Mouse (Mus musculus) kidney, postnatal 10 days (tissue): ENCODE measurements around the gene Mpv17.

Experiments used
- DNase-seq: peaks from one replicate; pipeline ENCODE4 v3.0.0; 2021; ENCODE audit warnings: mixed read lengths

The Mpv17 gene

DNA sequence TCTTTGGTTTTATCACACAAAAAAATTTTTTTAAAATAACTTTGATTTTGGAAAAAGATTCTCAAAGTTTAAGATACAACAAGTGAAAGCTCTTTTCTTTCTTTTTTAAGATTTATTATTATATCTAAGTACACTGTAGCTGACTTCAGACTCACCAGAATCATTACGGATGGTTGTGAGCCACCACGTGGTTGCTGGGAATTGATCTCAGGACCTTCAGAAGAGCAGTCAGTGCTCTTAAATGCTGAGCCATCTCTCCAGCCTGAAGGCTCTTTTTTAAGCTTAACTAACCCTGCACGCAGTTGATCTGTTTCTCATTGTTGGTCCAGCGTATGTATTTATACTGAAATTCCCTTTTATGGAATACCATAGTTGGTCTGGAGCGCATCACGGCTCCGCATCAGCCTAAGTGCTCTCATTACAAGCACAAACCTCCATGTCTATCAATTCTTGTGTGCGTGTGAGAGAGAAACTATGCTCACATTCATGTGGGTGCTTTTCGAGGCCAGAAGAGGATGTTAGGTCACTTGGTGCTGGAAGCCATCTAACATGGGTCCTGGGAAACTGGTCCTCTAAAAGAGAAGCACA is 27.2 kb upstream of the Mpv17 start:
- DNase-seq, result no peak

DNA sequence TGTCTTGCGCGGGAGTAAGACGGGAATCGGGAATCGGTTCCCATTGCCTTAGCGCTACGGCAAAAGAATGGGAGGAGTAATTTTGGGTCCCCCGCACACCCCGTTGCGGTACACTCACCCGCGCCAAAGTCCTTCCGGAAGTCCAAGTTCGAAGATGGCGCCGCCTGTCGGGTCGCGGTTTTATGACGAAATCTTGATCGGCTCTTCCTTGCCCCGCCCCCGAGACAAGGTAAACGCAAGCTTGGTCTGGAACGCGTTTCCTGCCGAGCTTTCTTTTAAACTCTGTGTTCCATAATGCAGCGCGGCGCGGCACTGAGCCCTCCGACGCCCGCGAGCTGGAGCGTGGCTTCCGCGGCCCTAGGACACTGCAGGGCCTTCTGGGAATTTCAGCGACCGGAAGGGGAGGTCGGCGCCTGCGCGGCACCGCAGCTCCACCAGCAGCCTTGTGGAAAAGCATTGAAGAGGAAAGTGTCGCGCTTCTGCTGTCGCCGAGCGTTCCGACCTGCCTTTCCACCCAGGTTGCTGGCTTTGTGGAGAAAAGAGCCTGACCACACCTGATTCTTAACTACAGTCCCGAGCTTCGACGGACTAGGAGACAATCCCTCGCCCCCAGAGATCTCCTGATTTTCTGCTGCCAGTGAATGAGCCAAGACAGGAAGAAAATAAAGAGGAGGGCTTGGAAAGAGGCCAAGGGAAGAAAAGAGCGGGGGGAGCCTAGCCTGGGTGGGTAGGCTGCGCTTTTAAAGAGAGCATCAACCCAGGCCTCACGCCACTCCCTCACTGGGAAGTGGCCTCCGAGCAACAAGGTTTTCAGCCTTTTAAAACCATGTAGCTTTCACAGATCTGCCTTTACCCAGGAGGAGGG is 25.9 kb upstream of the Mpv17 start, which contains the start of the genes Gm29609 and Gtf3c2:
Gene Gm29609, minus strand, starts transcription at position 146 of the 865 bp plus-strand sequence.
Gene Gtf3c2, minus strand, starts transcription at position 379 of the 865 bp plus-strand sequence.
- peak; percentile 96 for DNase-seq

DNA sequence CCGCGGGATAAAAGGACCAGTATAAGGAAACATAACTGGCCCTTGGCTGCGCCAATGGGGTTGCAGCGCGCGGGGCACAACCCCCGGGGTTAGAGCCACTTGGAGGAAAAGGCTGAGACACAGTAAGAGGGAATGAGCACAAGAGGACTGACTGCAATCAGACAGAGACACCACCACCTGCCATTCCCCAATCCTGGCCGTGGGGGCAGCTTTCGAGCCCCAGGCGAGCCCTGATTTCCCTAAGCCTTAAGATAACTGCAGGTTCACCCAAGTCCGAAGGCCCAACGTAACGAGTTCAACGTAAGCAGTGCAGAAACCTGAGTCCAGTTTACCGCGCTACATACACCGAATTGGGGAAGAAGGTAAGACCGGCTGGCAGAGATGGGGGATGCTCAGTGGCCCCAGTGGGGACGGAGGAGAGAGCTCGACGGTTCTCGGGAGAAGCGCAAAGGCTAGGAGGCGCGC is 25.3 kb upstream of the Mpv17 start:
- DNase-seq, result peak; percentile 35

DNA sequence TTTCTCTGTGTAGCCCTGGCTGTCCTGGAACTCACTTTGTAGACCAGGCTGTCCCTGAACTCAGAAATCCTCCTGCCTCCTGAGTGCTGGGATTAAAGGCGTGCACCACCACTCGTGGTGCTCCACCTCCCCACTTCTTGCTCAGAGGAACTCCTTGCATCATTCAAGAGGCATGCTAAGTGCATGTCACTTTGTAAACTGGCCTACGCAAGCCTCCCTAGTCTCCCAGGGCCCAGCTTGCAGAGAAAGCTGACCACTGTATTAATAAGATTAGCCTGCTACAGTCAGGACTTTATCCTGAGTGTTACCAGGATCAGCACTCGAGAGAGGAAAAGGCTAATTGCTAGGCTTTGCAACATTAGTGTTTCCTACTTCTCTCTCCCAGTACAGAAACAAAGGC is 14.6 kb upstream of the Mpv17 start:
- no peak for DNase-seq

DNA sequence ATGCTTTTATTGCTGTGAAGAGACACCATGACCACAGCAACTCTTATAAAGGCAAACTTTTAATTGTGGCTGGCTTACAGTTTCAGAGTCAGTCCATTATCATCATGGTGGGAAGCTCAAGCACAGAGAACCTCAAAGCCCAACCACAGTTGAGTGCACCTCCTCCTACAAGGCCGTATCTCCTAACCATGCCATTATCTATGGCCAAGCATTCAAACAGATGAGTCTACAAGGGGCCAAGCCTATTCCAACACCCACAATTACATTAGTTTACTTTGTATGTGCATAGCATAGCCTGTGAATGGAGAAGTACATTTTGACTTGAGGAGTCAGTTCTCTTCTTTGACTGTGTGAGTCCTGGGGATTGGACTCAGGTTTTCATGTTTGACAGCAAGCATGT is 10.8 kb upstream of the Mpv17 start:
- no peak for DNase-seq

DNA sequence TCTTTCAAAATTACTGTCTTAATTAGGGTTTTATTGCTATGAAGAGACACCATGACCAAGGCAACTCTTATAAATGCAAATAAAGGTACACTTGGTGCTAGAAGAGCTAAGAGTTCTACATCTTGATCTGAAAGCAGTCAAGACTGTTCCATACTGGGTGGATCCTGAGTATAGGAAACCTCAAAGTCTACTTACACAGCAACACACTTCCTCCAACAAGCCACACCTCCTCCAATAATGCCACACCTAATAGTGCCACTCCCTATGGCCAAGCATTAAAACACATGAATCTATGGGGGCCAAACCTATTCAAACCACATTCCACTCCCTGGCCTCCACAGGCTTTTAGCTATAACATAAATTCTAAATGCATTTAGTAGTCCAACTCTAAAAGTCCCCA is 8.4 kb upstream of the Mpv17 start:
- no peak for DNase-seq

DNA sequence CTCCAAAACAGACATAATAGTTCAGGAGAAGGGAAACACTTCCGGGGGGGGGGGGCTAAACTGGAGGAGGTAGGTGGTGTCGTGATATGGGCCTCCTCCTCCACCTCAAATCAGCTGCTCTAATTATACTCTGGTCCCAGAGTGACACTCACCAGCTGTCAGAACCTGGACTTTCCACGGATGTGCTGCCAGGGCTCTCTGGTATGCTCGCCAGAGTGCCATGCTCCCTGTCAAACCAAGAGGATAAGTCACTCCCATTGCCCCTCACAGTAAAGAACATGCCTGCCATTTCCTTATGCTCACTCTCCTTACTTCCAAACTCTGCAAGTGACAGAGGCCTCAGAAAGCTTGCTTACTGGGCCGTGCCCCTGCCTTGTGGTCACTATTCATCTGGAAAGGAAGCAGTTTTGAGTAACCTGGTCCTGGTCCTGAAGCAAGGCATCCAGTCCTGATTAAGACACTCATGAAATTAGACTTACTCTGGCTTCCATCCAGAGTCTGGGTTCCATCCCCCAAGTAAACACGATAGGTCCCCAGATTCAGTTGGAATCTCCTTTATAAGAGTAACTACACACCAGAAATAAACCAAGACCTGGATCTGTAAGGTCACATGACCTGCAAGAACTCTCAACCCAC is 417 bp downstream of the Mpv17 start:
- peak; percentile 30 for DNase-seq

DNA sequence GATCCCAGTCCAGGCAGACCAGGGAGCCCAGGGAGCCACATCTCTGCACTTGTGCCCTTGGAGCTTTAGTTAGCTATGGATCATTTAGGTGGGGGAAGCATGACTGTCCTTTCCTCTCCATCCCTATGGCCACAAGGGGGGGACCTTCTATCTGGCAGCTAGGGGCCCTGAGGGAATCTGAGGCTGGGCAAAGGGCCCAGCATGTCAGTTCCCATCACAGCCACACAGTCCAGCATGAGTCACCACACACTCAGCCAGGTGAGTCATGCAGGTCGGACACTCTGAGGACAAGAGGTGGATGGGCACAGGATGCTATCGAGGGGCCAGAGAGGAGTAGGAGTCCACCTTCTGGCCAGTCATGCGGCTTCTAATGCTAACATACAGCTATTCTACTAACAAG is 2.3 kb downstream of the Mpv17 start:
- peak; percentile 25 for DNase-seq

DNA sequence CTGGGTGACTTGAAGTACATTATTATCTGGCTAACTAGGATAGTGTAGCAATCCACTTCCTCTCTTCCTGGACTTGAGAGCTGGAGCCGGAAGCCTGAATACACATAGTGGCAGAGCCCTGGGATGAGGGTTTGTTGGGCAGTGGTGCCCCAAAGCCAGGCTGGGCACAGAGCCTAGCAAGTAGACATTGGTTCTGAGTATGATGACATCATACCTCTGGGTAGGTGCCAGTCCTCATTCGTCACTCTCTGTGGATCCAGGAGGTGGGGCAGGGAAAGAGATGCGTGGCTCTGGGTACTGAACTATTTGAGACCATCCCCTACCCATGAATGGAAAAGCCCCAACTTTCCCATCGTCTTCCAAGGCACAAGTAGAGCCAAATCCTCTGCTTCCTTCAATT is 4.3 kb downstream of the Mpv17 start:
- no peak for DNase-seq

DNA sequence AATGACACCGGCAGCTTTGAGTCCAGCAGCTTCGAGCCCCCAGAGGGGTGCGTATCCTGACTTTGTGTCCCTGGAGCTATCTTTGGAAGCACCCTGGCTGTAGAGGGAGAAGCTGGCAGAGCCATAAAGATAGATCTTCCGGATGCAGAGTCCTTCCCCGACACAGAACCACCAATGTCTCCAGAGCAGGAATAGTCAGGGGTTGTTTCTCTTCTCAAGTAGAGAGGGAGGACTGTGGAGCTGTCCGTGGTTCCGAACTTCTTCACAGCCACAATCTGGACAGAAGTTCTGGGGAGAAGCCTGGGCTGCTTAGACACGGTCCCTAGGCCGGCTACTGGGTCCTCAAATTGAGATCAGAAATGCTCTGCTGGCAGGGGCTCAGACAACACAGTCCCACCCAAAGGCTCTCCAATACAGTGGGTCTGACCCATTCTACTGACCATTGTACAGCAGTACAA is 15.1 kb downstream of the Mpv17 start:
- peak; percentile 71 for DNase-seq

DNA sequence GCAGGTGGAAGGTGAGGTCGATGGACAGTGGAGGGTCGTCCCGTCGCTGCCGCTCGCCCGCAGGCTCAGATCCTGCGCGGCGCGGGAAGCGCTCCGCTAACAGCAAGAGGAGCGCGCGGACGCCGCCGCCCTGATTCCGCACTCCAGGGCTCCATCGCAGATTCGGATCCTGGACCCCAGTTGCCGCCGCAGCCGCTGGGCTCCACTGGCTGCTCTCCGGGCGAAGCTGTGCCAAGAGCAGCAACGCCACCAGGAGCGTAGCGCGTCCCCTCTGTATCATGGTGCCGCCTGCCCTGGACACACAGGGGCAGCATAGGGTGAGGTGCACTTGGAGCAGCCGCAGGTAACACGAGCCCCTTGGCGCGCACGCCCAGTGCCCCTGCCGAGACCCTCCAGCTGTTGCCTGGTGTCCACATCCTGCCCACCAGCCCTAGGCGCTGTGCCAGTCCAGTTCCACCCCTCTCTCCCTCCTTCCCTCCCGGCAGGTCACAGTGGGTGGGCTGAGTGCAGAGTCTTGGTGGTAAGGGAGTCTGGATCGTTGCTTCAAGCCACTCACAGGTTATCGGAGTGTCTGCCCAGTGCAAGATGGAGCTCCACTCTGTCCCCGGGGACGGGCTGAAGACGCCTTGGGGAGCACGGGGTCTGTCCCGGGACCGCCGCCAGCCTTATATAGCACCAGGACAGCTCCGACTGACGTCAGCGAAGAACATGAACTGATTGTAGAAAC is 15.6 kb downstream of the Mpv17 start, which contains the start of gene Ucn:
Gene Ucn, minus strand, starts transcription at position 589 of the 727 bp plus-strand sequence.
- DNase-seq, result peak; percentile 32

DNA sequence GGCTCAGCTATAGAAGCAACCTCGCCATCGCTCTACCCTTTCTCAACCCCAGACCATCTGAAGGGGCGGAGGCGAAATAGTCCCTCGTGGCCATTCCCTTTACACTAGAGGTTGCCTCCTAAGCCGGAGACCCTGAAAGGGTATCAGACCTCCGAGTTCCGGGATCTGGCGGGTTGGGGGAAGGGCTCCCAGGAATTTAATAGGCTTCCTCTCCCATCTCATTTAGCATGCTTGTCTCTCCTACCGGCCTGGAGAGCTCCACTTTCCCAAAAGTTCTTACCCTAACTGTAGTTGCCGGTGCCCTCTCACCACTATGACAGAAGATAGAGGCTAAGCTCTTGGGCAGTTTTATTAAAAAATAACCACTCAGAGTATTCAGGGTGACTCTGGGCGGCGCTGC is 16.4 kb downstream of the Mpv17 start:
- no peak for DNase-seq

DNA sequence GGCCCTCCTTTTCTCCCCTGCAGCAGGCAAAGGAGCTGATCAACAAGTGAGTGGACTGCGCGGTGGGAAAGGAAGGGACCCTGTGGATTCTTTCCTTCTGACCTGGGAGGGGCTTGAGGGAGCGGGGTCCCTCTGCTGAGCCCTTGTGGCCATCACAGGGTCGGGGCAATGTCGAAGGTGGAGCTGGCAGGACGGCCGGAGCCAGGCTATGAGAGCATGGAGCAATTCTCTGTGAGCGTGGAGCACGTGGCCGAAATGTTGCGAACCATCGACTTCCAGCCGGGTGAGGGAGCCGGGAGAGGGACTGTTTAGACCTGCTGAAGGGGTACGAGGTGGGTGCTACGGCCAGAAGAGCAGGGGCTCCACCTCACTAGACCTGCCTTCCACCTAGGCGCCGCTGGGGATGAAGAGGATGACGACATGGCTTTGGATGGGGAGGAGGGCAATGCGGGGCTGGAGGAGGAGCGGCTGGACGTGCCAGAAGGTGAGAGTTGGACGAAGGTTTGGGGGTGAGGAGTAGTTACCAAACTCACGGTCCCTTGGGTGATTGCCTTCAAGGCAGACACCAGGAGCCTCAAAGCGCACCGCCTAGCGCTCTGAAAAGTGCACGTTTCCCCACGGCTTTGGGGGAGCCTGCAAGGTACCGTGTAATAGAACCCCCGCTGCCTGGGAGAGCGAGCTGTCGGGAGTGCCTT is 17.2 kb downstream of the Mpv17 start:
- no peak for DNase-seq

DNA sequence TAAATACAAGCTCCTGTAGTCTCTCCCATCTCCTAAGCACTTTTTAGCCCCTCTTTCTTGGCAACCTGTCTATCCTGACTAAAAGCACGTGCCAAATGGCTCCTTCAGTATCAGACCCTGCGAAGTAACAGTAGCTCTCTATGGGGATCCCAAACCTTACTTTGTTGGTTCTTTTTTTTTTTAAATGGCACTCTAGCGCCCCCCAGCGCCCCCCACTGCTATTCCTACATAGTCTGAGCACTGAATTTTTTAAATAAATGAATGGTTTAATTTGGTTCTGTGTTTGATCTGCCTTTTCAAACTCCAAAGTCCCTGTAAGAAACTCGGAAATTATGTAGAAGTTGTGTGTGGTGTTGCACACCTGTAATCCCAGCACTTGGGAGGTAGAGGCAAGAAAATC is 28.0 kb downstream of the Mpv17 start:
- no peak for DNase-seq

DNA sequence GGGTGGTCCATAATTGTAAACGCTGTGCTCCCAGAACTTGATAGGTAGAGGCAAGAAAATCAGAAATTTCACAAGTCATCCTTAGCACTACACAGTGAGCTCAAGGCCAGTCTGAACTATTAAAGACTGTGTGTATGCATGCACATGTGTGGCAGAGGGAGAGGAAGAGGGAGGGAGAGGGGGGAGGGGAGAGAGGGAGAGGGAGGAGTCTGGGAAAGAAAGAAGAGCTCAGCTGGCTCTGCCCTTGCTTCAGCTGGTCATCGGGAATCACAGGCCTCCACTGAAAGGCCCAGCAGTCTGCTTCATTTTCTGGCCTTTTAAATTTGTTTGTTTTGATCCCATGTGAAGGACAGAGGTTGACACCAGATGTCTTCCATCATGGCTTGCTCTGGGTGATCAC is 30.6 kb downstream of the Mpv17 start:
- no peak for DNase-seq

DNA sequence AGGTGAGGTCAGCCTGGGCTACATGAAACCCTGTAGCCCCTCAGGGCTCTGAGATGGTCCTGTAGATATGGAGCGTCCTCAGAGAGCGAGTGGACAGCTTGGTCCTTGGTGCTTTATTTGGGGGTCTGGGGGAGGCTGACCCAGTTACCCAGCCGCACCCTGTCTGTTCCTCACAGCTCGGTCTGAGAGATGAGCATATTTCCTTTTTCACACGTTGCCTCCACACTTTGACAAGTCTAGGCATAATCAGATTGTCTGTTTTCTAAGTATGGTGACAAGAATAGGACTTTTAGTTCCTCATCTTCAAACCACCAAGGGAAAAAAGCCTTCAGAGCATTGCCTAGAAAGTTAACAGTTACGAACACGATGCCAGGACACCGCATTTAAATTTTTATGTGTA is 32.9 kb downstream of the Mpv17 start:
- no peak for DNase-seq

DNA sequence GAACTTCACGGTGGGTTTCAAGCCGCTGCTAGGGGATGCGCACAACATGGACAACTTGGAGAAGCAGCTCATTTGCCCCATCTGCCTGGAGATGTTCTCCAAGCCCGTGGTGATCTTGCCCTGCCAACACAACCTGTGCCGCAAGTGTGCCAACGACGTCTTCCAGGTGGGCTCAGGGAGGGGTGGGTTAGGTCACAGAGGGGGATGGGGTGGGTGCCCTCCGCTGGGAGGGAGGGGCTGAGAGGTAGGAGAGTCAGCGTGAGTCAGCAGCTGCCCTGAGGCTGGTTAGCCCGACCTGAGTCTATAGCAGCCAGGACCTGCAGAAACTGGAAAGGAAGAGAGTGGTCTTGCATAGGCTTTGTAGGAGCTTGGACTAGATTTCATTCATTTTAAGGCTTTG is 37.1 kb downstream of the Mpv17 start:
- no peak for DNase-seq

DNA sequence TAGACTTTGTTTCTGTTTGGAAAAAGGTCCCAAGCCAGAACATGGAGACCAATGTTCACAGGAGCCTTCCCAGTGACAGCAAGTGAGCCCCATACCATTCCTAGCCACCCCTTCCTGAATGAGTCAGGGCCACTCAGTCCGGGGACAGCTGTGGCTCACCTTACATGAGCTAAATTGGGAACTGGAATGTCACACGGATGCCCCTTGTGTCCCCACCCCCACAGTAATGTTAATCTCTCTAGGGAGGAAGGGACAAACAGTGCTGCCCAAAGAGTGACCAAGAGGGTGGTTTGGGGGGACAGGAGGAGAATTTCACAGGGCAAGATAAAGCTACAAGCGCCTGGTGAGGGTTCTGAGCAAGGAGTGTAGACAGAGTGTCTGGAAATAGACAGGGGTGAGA is 37.7 kb downstream of the Mpv17 start, which contains the start of gene Trim54:
Gene Trim54, plus strand, starts transcription at position 359 of the 400 bp plus-strand sequence.
- no peak for DNase-seq

DNA sequence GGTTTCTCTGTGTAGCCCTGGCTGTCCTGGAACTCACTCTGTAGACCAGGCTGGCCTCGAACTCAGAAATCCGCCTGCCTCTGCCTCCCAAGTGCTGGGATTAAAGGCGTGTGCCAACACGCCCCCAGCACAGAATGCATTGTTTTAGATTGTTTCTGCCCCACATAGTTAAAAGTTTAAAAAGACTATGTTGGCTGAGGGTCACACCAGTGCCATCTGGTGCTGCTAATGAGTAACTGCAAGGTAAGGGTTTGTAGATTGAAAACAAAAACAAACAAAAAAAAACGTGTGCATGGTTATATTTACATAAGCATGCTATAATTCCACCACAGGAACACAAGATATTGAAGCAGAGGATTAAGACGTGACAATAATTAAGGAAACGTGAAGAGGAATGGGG is 43.3 kb downstream of the Mpv17 start:
- DNase-seq, result peak; percentile 28

DNA sequence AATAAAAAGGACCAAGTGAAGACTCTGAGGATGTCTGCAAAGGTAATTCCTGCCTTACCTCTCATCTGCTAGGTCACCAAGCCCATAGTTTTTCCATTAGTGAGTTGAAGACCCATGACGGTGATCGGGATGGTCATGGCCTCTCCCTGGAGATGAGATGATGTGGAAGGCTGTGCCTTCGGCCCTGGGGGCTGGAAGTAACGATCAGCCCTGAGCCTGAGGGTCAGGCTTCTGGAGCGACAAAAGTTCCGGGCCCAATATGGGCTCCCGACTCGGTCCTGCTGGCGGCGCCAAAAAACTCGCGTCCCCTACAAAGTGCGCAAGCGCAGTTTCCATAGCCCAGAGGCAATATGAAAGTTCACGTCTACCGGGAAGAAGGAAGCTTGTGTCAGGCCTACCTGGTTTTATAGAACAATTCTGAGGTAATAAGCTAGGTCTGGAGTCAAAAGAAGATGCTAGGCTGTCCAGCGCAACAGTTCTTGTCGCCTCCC is 46.0 kb downstream of the Mpv17 start, which contains the start of gene Slc30a3:
Gene Slc30a3, minus strand, starts transcription at position 238 of the 491 bp plus-strand sequence.
- DNase-seq, result no peak

DNA sequence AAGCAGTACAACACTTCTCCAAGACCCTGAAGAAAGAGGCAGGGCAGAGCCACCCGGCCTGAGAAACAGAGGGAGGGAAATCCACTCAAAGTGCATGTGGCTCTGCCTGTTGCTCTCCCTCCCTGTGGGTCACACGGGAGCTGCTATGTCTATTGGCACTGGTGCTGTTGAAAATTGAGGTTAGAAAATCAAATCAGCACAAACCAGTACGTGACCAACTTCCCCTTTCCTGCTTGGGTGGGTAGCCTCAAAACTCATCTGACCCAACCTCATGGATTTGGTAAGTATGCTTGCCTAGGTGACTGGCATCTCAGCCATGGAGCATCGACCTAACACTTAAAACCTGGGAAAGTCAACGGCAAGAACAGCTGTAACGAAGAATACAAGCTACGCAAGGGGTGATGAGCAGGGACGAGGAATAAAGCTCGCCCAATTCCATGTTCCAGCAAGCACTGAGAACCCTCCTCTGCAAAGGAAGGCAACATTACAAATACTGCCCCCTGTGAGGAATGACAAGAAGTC is 48.2 kb downstream of the Mpv17 start, which contains the start of gene Dnajc5g:
Gene Dnajc5g, plus strand, starts transcription at position 472 of the 522 bp plus-strand sequence.
- DNase-seq, result no peak
